Mouse (Mus musculus): ENCODE results near the gene Megf6.

DNA sequence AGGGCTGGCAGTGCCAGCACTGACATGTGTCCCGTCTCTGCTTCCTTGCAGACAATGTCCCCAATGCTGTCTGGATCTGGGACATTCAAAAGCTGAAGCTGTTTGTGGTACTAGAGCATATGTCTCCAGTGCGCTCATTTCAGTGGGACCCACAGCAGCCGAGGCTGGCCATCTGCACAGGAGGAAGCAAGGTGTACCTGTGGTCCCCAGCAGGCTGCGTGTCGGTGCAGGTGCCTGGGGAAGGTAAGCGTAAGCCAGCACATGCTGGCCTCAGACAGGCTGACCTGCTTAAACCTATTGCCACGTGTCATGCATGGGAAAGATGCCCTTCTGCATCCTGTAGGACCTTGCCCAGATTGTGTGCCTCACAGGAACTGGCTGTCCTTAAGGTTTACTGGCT is 14.5 kb upstream of the Megf6 start:
- no peak for TF ChIP-seq EP300 (optimal IDR thresholded peaks at IDR 0.05)
- TF ChIP-seq CTCF (IDR thresholded peaks at IDR 0.05; ENCODE audit: low read depth): no peak
